Mouse (Mus musculus) testis, postnatal 10 days (tissue): ENCODE data around the gene Dglucy.

Experiments
- DNase-seq: peaks from one replicate; pipeline ENCODE4 v3.0.0; 2021; ENCODE audit warnings: low spot score

The Dglucy gene

DNA sequence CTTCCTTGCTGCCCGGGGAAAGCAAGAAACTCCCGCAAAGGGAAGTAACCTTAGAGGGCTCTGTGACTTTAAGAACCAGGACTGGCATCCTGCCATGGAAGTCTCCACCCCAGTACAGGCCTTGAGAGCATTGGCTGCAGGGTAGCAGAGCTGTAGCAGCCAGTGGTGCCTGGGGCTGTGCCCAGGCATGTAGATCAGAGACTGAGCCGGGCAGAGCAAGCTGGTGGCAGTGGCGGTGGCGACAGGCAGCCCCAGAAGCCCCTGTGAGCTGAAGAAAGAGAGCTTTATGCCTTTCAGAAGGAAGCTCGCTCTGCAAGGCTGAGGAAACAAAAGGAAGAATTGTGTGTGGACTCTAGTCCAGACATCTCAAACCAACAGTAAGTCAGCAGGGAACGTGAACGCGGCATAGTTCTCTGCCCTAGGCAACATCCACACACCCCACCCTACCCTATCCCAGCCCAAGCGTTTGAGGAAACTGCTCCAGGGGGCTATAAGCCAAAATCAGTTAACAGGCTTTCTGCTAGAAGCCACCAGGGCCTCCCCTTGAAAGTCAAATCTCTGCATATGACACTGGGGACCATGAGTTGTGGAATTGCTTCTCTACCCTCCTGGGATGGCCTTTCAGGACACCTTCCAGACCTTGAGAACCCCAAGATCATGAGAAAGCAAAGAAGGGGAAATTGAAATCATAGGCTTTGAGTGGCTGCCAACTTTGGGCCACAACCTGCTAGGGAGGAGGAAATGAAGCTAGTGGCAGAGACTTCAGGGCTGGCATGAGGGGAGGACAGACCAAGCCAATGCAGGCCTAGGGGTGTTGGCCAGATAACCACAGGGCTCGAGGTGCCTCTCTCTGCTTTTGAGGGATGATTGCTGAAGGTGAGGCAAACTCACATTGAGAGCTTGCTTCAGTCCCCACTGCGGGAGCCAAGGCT is at the start of gene Dglucy:
TSS of gene Dglucy (plus strand) at position 124 of the 932 bp plus-strand sequence.
- DNase-seq: peak; percentile 89

DNA sequence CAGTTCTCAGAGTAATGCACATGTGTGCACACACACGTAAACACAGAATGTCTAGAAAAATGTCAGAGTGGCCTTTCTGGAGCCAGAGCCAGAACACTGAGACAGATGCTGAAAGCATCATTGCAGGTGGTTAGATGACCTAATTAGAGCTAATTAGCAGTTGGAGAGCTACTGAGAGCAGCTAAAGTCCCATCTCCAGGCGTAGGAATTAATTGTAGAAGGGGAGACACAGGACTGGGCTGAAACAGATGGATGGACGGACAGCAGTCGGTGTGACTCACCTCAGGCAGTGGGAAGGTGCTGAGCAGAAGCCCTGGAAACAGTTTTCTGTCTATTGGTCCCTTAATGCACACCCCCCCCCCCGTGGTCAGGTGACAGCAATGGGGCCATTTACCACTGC is 43.7 kb upstream of the Dglucy start:
- DNase-seq: no peak

DNA sequence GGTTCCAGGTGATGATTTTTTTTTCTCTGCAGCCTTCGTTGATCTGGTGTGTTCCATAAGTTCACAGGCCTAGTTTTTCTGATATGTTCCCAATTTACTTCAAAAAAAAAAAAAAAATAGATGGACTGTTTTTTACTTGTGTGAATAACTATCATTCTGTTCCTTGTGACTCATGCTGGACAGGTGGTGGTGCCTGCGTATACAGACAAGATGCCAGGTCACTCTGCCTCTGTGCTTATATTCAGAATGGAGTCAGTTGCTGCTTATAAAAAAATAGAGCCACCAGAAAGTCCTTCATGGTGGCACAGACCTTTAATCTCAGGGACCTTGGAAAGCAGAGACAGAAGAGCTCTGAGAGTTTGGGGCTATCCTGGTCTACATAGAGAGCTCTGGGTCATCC is 43.3 kb upstream of the Dglucy start:
- DNase-seq: no peak

DNA sequence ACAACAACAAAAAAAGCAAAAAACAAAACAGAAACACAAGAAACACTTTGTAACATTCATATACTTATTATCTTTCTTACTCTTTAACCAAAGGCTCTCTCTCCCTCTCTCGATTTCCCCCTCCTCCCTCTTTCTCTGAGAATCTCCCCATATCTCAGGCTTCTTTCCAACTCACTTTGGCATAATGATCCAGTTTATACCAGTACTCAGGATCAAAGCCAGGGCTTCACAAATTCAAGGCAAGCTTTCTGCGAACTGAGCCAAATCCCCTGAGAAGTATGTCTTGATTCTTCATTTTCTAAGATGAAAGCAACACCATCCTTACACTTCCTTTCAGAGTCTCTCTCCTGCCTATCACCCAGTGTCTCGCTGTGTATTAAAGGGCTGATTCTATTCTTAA is 40.4 kb upstream of the Dglucy start:
- DNase-seq: no peak

DNA sequence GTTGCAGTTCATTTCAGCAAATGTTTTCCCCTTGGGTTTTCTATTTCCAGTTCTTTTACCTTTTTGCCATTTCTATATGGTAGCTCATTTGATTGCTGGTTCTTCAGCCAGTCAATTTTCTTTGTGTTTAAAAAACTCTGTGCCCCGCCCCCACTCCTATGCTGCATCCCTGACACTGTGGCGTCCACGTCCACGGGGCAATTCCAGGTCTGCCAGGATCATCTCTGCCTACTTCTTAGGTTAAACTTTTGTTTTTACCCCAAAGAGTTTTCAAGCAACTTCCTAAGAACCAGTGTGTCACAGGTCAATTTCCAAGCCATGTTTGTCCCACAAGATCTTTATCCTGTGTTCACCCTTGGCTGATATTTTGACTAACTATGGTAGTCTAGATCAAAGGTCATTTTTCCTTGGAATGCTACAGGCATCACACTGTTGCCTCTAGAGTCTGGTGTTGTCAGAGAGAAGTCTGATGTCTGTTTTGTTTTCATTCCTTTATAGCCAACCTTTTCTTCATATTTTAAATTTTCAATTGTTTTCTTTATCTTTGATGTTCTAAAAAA is 39.8 kb upstream of the Dglucy start:
- DNase-seq: no peak

GRCm38 (mm10) chr12:100740313-100740712 is 38.5 kb upstream of the Dglucy start:
- DNase-seq: no peak

GRCm38 (mm10) chr12:100742468-100742867 is 36.4 kb upstream of the Dglucy start:
- DNase-seq: no peak

DNA sequence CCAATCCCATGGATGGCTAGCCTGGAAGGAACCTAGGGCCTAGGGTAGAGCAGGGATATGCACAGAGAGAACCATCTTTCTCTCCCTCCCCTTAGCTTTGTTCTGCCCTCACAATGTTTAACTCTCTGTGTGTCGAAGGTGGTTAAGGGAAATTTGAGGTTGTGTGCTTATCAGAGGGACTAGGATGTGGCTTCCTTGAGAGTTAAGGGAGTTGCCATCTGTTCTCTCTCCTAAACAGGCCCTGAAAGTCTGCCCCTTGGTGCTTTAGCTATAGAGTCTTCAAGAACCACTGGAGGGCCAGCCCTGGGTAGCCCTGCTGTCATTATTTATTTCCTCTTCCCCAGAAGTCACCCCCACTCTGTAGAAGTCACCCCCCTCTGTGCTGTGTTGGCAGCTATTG is 25.9 kb upstream of the Dglucy start:
- DNase-seq: no peak

GRCm38 (mm10) chr12:100753716-100754115 is 25.1 kb upstream of the Dglucy start:
- DNase-seq: no peak

DNA sequence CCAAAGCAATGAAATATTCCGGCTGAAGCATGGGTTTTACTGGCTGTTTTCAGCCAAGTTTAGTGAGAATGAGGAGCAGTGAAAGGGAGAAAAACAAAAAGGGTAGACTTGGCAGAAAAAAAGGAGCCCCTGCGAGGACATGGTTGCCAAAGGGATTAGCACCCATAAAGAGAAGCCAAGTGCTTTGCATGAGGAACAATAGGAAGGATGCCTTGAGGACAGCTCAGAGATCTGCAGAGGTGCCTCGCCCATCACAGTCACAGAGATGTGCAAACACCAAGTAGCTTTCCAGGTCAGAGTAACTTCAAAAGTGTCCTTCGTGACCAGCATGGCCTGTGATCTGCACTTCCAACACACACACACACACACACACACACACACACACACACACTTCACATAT is 21.4 kb upstream of the Dglucy start:
- no peak for DNase-seq

DNA sequence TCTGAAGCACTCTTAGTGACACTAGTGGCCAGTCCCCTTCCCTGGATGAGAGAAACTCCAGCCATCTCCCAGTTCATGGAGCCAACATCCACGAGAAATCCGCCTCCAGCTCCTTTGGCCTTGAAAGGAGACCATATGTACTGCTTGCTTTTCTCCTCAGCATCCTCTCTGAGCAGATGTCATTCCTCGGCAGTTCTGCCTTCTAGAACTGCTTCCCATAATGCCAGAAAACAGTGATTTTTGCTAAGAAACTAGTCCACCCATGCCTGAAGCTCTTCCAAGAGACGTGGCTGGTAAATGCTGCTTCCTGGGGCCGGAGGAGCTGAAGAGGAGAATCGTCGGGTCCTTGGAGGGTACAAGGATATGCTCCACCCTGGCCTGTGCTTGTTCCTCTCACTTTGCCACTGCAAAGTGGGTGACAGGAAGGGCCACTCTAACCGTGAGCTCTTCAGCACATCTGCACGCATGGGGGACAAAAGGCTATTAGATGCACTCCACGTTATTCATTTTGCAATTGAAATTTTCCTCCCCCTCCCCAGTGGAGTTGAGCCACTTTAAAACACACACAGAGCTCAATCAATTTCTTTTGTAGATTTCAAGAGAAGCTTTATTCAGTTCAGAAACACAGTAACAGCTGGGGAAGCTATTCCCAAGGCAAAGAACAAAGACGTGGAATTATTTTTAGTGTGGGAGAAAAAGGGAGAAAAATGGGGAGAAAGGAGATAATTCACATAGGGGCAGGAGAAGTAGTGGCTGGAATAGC is 16.0 kb upstream of the Dglucy start:
- no peak for DNase-seq

GRCm38 (mm10) chr12:100764329-100765018 is 14.4 kb upstream of the Dglucy start:
- no peak for DNase-seq

GRCm38 (mm10) chr12:100769871-100770270 is 9.0 kb upstream of the Dglucy start:
- no peak for DNase-seq

DNA sequence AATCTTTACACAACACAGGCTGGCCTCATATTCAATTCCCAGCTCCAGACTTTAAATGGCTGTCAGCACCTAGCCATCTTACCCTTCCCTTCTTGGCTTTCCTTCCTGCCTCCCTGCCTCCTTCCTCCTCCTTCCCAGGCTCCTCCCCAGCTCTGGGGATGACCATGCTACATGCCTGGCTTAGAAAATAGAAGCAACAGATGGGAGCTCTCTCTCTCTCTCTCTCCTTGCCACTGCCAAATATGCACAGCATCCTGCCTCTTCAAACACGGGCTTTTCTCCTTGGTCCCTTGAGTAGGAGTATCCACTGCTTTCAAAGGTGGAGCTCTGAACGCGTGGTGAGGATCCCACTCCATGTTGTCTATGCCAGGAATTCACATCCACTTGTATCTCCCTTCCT is 8.1 kb upstream of the Dglucy start:
- no peak for DNase-seq

DNA sequence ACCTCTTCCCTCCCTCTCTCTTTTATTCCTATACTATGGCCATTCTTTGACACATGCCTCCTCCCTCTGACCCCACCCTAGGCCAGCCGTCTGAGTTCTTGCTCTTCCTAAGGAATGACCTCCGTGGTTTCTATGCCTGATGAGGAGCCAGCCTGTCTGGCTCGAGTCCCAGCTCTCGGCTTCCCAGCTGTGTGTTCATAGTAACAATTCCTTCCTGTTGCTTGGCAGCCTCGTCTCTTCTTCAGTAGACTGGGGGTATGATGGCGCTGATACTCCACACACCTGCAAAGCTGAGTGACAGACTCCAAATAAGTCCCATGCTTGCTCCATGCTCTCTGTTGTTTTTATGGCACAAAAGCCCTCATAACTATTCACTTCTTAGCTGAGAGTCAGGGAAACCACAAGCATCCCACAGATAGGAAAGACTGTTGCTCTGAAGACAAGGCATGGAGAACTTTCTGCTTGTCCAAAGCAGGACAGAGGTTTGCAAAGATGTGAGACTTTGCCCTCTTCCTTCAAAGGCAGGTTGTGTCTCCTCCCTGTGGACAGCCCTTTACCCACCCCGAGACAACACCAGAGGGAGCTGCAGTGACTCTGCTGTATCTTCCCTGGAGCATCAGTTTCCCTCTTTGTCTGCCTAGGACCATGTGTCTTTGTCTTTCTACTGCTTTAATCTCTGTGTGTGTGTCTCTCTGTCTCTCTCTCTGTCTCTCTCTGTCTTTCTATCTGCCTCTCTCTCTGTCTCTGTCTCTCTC is 6.5 kb upstream of the Dglucy start:
- peak; percentile 60 for DNase-seq

- DNase-seq: no peak
These were observed 4.1 kb upstream of the Dglucy start for GRCm38 (mm10) chr12:100774756-100775155.

DNA sequence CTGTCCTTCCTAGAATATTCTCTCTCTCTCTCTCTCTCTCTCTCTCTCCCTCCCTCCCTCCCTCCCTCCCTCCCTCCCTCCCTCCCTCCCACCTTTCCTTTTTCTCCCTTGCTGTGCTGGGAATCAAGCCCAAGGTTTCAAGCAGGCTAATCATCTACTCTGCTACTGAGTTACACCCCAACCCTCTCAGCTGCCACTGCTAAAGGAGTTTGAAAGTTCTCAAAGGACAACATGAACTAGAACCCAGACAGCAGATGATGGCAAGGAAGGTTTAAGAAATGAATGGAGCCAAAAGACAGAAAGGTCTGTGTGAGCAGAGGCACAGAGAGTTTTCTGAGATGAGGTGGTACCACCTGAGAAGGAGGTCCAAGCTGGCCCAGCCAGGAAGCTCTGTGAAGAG is 3.6 kb upstream of the Dglucy start:
- no peak for DNase-seq

- DNase-seq: peak; percentile 35
These were observed 2.8 kb upstream of the Dglucy start for GRCm38 (mm10) chr12:100775911-100776581.

DNA sequence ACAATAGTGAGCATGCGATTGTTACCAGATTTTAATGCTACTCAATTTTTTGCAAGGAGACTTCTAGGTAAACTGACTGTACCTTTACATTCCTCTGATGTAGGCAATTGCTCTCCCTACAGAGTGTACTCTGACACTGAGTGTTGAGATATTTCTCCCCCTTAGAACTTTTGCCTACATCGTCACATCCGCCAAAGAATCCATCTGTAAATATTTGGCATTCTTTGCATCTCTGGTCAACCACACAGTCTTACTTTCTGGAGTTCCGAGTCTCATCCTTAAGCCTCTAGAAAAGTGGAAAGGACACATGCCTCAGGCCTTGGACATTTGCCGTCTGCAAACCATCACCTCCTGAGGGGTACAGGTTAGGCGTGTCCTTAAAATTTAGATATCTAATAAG is 1.9 kb upstream of the Dglucy start:
- DNase-seq: no peak

DNA sequence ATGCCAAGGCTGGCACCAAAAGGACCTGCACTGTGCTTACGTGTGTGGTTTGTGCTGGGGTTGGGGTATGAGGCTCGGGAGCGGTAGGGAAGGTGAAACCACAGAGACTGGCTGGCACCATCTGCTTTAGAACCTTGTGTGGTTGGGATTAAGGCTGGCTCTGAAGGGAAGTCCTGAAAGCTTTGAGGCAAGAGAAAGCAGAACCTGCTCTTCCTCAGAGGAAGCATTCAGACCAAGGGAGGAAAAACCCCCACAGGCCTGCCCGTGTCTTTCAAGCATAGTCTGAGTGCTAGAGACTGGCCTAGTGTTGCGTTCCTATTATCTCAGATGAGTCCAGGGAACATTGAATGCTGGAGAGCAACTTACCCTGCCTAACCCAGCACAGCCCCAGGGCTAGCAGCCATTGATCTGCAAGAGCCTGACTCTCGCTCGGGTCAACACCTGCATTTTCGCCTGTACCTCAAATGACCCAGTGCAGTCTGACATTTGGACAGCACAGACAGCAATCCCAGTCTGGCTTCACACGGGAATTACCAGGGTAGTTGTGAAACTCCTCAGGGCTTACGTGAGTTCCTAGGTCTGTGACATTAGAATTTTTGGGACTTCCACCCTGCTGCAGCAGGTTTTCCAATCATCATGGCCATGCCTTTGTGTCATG is 452 bp upstream of the Dglucy start:
- DNase-seq: peak; percentile 47
